Mouse (Mus musculus): ENCODE measurements at regions not wholly inside any gene's neighbourhood (a gene's known extent, or its start where the extent isn't known, plus 50 kb on each side); places are given as distances from the start of the nearest gene placed in this dataset.

DNA sequence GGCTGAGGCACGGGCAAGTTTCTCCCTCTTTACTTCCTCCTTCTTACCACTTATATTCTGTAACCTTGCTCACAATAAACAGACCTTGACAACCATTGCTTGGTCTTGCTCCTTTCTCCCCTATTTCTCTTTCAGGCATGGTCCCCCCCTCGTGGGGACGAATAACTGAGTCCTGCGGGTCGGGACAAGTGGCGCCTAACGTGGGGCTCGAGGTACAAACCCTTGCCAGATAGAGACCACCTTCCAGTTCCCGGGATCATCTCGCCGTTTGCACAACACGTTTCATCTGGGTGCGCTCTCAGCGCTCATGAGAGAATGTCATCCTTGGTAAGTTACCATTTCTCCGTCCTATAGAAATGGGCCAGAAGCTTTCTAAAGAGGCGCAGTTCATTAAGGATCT lies 79.6 kb upstream of the Foxn3 start:
- no peak for DNase-seq (ENCODE audit: low spot score)

DNA sequence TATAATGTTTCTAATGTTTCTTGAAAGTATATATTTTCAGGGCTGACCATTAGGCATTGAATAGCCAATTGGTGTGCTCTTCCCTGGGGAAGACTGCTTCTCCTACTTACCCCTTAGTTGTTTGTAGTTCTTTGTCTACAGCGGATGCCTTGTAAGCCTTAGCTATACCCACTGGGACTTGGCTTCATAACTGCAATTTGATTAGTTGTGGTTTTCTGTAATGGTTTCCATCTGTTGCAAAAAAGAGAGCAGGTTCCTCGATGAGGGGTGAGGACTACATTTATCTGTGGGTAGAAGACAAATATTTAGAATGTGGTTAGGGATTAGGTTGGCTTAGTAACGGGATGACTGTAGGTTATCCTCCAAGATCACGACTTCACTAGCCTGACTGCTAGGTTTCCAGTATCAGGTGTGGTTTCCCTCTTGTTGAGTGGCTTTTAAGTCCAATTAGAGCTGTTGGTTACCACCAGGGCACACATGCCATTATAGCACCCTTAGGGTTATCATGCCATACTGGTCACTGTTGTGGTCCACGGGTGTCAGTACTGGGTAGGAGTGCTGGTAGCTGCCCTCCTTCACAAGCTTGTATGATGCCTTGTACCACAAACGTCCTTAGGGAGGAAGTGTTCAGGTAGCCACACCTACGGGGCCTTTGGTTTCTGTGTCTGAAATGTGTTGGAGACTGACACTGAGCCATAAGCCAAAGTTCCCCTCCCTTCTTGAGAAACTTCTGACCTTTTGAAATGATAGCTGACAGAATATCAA lies 78.9 kb upstream of the Foxn3 start:
- DNase-seq (ENCODE audit: low spot score): no peak

DNA sequence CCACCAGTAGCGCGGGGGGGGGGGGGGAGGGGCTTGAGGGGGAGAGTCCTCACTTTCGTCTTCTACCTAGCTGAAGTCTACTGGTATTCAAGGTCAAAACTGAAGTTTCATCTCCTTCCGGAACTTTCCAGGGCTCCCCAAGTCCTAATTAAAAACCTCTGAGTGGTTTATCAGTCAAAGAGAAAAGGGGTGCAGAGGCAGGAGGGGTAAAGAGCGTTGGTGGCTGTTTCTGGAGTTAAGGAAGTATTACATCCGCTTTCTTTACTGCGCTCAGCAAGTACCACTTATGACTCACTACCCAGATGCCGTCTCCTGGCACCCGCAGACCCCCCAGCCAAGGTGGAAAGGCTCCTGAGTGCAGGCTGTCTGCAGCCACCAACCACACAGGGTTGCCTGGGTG lies 77.9 kb upstream of the Foxn3 start:
- DNase-seq (ENCODE audit: low spot score): no peak

DNA sequence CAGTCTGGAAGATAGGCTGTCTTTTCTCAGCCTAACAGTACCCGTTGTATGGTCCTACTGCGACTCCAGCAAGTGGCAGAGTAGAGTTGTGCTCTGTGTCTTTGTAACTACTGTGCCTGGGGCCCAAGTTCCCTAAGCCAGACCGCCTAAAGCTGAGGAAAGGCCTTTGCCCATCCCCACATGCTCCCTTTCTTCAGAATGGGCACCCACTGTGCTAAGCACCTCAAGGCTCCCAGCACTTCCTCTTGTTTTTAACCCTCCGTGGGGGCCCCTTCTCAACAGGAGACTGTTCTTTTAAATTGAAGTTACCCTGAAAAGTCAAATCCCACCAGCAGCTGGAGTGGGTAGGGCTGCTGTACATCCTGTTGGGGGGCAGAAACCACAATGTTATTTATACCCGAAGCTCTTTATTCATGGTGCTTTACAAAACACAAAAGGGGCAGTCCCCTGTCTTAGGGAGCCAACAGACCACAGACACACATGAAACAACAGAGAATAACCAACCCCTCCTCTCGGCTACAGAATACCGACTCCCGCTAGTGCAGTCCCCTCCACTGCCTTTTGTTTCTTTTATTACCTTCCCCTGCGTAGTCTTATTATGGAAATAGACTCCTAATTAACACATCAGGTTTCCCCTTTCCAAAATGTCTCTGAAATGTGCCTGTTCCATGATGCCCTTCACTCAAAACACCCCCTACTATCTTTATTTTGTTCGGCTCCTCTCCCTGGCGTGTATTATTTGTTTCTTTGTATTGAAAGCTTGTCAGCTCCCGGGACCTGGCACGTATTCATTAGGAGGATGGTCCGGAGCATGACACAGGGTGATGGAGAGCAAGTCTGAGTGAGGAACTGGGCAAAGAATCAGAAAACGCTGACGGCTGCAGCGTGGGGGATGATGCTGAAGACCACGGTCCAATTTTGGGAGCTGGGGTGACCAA lies 77.1 kb upstream of the Foxn3 start:
- no peak for DNase-seq (ENCODE audit: low spot score)

DNA sequence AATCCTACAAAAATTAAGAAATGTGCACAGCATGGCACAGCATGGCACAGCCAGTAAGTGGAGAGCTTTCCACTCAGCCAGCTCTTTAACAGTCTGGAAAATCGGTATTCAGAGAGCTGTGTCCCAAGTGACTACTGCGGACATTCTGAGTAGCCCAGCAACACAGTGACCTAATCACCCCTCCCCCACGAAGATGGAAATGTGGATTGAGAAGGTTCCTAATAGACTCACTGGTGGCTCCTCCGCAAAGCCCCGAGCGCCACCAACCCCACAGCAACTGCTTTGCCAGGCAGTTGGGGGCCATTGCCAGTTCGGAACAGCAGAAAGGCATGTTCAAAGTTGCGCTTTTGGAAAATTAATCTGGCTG lies 76.4 kb upstream of the Foxn3 start:
- no peak for DNase-seq (ENCODE audit: low spot score)

DNA sequence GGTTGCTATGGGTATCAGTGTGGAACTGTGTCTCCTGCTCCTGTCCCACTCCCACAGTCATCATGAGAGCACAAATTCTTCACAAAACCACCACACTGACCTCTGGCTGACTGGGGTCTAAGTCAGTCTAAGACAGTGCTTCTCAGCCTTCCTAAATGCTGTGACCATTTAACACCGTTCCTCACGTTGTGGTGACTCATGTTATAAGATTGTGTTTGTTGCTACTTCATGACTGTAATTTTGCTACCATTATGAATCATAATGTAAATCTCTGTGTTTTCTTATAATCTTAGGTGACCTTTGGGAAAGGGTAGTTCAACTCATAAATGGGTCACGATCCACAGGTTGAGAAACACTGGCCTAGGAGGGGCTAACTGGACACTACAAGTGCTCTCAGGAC lies 75.7 kb upstream of the Foxn3 start:
- no peak for DNase-seq (ENCODE audit: low spot score)

DNA sequence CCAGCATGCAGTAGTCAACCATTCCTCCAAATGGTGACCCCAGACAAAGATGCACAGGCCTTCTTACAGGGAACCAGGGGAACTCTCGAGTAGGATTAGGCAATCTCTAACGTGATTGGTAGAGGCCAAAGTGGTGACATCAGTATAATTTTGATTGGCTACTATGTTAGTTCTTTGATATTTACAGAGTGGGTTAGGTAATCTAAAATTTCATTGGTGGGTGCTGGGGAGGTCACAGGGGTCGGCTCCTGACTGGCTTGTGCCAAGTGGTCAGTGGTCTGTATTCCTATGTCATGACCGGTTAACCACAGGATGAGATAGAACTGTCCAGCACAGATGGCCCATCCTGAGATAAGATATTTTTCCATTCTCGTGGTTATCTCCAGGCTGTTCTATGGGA lies 74.6 kb upstream of the Foxn3 start:
- no peak for DNase-seq (ENCODE audit: low spot score)

DNA sequence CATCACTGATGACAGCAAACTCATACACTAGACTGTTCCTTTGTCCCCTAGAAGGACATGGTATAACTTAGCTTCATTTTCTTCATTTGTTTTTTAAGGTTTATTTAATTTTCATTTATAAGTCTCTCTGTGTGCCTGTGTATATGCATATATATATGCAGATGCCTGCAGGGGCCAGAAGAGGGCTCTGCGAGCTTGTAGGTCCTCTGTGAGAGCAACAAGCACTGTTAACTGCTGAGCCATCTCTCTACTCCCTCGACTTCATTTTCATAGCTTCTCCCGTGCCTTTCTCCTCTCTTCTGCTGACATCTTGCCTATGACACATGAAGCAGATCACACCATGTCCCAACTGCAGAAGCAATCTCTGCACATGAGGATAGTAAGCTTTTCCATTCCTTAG lies 72.9 kb upstream of the Foxn3 start:
- no peak for DNase-seq (ENCODE audit: low spot score)

DNA sequence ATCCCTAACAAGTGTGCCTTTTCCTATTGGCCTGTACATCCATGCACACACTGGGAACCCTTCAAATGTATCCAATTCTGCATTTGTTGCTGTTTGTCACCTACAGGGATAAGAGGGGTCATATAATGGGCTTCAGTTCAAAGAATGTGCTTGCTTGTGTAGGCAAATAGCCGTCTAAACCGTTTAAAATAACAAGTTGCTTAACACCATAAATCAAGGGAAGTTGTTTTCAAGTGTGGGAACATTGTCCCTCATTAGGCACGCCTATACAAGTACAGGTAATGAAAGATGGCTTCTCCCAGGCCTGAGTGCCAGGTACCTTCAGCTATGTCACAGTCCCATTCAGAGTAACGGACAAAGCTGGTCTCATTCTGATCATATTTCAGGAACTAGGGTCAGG lies 72.0 kb upstream of the Foxn3 start:
- DNase-seq (ENCODE audit: low spot score): no peak

DNA sequence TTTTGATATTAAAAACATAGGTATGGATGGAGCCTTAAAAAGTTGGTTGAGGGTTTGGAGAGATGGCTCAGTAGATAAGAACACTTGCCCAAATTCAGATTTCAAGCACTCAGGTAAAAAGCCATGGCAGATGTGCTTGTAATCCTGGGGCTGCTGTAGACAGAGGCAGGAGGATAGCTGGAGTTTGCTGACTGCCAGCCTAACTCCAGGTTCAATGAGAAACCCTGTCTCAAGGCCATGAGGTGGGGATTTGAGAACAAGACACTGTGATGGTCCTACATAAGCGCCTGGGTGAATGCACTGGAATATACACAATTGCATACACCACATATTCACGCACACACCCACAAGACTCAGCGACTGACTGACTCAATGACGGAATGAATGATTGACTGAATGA lies 71.3 kb upstream of the Foxn3 start:
- DNase-seq (ENCODE audit: low spot score): no peak

DNA sequence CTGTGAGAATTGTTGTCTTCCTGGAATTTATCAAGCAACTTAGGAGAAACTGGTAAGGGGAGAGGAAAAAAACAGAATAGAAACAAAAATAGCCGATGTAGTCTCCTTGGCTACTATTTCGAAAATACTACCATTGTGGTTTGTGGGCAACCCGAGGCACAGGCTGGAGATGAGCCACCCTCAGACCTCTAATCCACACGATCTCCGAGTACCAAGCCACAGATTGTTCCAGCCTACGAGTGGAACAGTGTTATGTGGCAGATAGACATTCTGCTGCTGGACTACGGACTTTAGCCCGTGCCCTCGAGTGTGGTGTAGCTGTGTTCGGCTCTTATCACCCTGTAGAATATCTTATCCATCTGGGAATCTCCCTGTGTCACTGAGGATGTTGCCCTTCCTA lies 70.3 kb upstream of the Foxn3 start:
- DNase-seq (ENCODE audit: low spot score): no peak

DNA sequence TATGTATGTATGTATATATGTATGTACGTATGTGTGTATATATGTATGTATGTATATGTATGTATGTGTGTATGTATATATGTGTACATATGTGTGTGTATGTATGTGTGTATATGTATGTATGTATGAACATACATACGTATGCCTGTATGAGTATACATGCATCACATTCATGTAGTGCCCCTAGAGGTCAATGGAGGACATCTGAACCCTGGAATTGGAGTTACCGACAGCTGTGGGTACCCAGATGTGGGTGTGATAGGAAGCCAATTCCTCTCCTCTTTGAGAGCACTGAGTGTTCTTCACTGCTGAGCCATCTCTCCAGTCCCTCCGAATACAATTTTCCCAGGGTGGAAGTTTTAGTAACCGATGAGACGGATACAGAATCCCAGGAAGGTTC lies 69.6 kb upstream of the Foxn3 start:
- DNase-seq (ENCODE audit: low spot score): no peak

DNA sequence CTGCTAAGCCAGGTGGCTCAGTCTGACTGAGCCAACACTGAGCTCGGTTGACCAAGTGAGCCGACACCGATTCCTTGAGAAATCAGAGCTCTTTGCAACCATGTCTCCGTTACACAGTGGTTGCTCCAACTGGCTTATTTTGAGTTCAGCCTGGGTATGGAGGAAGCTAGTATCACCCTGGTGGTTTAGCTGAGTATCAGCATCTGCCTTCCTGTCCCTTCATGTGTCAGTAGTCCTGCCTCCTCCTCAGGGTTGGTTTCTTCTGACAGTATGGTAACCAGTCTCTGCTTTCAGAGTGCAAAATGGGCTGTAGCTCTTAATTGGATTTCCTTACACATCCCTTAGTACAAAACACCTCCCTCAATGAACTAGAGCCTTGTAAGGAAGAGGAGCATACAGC lies 66.2 kb upstream of the Foxn3 start:
- DNase-seq (ENCODE audit: low spot score): no peak

DNA sequence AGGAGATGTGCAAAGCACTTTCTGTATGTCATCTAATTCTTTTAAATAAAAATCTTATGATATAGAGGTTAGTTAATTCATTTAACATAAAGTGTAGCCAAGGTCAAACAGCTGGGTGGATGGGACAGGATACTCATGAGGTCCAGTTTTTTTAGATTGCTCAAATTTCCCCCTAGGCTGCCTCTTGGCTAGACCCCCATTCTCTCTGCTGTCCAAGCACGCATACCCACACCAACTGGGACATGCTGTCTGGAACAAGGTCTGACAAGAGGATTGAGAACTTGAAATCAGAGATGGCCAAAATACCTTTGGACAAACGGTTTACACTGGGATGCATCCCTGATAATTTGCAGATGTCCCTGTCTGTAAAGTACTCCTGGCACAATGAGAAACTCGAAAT lies 65.0 kb upstream of the Foxn3 start:
- DNase-seq (ENCODE audit: low spot score): no peak

DNA sequence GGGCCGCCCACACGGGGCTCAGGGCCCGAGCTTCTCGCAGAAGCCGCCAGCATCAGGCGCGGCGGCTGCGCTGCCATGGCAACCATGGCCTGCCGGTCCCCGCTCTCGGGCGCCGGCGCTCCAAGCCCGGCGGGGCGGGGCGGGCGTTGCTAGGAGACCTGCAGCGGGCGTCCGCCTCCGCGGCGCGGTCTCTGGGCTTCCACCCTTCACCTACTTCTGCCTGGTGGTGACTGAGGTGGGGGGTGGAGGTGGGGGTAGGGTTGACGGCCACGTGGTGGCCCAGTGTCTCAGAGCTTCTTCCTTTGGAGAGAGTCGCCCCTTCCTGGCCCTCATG lies 64.5 kb upstream of the Foxn3 start:
- peak; percentile 70 for DNase-seq (ENCODE audit: low spot score)

DNA sequence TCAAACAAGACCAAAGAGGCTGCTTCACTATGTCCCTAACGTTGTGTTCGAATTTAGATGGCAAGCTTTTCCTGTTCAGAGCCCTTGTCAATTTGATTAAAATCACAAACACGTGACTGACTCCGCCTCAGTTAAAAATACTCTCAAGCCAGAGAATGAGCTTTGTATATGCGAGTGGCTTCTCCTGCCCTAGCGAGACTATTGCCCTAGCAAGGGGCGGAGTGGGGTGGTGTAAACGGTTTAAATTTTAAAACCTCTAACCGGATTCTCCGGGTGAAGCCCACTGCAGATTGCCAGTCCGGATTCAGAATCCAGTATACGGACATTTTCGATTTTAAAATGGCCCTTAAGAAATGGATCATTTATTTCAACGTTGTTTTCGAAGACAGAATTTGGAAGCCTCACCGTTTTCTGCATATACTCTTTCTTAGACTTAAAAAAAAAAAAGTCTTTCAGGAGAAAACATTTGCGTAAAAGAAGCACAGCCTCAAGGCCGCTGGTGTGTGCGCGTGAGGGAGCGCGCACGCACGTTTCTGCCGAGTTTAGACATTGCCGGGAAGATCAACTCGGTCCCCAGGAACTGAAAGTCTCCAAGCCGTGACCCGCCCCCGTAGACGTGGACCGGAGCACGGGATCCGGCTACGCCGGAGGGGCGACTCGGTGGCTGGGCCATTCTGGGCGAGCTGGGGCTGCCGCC lies 64.0 kb upstream of the Foxn3 start:
- DNase-seq (ENCODE audit: low spot score): peak; percentile 26

DNA sequence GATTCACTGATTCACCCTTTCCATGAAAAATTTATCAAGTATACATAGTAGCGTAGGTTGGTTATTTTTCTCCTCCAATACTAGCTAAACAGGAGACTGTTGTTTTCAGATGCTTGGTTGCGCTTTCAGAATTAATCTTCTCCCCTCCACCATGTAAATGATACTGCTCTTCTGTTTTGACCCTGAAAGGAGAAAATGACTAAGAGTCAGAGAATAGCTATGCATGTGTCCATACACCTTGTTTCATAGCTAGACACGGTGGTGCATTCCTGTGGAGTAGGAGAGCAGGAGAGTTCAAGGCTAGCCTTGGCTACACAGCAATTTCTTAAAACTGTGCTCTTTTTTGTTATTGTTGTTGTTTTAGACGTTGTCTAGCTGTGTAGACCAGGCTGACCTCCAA lies 62.8 kb upstream of the Foxn3 start:
- DNase-seq (ENCODE audit: low spot score): no peak

DNA sequence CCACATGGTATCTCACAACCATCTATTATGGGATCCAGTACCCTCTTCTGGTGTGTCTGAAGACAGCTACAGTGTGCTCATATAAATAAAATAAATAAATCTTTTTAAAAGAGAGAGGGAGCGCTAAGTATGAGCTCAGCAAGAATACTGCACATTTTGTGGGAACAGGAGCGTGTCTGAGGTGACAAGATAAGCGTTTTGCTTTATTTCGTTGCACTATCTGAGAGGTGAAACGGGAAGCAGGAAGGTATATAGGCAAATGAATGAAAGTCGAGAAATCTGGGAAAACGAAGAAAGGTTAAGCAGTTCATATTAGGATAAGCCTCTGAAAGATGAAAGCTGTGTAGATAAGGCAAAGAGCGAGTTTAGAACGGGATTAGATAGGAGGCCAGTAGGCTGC lies 61.7 kb upstream of the Foxn3 start:
- DNase-seq (ENCODE audit: low spot score): no peak

DNA sequence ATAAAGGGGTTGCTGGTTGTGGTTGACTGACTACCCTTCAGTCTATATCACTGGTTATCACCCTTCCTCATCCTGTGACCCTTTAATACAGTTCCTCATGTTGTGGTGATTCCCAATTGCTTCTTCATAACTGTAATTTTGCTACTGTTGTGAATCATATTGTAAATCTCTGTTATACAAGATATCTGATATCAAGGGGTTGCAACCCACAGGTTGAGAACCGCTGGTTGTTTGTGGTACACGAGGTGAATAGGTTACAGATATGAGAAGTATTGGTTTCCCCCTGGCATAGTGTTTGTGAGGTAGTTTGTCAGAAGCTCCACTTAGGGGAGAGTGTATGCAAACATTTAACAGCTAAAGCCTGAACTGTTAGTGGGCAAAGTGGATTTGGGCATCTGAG lies 58.9 kb upstream of the Foxn3 start:
- no peak for DNase-seq (ENCODE audit: low spot score)

DNA sequence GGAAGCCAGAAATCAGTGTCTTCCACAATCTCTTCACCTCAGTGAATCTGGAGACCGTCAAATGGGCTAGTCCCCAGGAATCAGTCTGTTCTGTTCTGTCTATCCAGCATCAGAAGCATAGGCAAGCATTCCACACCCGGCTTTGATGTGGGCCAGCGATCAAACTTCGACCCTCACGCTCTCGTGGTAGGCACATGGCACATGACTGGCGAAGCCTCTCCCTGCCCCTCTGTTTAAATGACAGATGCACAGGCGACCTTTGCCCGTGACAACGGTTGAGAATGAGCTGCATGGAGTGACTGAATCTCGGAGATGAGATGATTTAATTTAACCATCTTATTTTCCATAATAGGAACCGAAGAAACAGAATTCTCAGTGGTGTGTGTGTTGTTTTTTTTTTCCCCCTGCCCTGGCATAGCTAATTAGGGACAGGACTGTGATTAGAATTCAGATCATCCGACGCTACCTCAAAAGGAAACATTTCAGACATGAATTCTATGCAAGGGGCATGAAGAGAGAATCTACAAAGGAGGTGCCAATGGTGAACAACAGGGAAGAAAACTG lies 53.9 kb upstream of the Foxn3 start:
- no peak for DNase-seq (ENCODE audit: low spot score)

DNA sequence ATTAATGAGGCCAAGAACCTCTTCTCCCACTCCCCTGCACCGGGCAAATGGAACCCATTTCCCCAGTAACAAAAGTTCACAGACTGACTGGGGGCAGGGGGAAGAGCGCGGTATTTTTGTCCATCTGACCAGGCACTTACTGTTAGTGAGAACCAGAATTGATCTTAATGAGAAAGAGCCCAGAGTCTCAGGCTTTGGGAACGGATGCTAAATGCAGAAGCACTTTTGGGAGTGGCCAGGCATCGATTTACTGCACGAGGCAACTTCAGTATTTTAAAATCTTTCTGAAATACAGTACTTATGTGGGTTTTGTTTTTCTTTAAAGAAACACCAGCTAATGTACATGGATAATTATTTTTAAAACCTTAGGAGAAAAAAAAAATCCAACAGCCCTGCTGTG lies 51.0 kb upstream of the Foxn3 start:
- DNase-seq (ENCODE audit: low spot score): no peak

All from adipocyte (in vitro differentiated cells).